Mouse (Mus musculus) naive thymus-derived CD4-positive, alpha-beta T cell, adult 5 months (primary cell): Measurements from ENCODE around the gene Oscar. TPM values are rescaled to one million over a fixed set of nuclear protein-coding genes. Genes with fewer than 3 reads are reported as not detected.

Experiments used
- polyA plus RNA-seq: library from polyadenylated mRNA; unstranded; fragments of 100-300 nt; shearing (Covaris generic); gene quantifications from one replicate; pipeline ENCODE4 v1.2.1, GENCODE M21; 2017

Oscar gene
- polyA plus RNA-seq = 0.19 TPM

GRCm38 (mm10) chr7:3616057-3616388, at the start of gene Oscar:
Gene Oscar (minus strand): TSS chr7:3616157.

GRCm38 (mm10) chr7:3665215-3666114, 49.5 kb upstream of the Oscar start, which contains the start of gene Leng1:
Gene Leng1 (minus strand): TSS chr7:3665840.

GRCm38 (mm10) chr7:3644672-3645487, 28.9 kb upstream of the Oscar start, which contains the start of gene Cnot3:
Gene Cnot3 (plus strand): TSS chr7:3645268.

GRCm38 (mm10) chr7:3629543-3630477, 13.9 kb upstream of the Oscar start, which contains the start of the genes Tfpt and Prpf31:
Gene Tfpt (minus strand): TSS chr7:3629929.
Gene Prpf31 (plus strand): TSS chr7:3629985.

GRCm38 (mm10) chr7:3617242-3617995, 1.5 kb upstream of the Oscar start, which contains the start of gene Ndufa3:
Gene Ndufa3 (plus strand): TSS chr7:3617373.

Other genes starting within 250 kb of the Oscar start
- gene Cacng8, start 225.5 kb downstream of the Oscar start, polyA plus RNA-seq = not detected
- gene Cacng6, start 192.0 kb downstream of the Oscar start, polyA plus RNA-seq = not detected
- not detected for gene Tarm1, start 113.5 kb downstream of the Oscar start, polyA plus RNA-seq
- 285 TPM for gene Ndufa3, start 1.2 kb upstream of the Oscar start, polyA plus RNA-seq
- gene Tfpt, start 13.8 kb upstream of the Oscar start, polyA plus RNA-seq = 26.4 TPM
- gene Prpf31, start 13.8 kb upstream of the Oscar start, polyA plus RNA-seq = 48.7 TPM
- 93.3 TPM for gene Cnot3, start 29.1 kb upstream of the Oscar start, polyA plus RNA-seq
- gene Leng1, start 49.7 kb upstream of the Oscar start, polyA plus RNA-seq = 28.2 TPM
- 4.5 TPM for gene Tmc4, start 61.4 kb upstream of the Oscar start, polyA plus RNA-seq
- 23.0 TPM for gene Tsen34, start 76.7 kb upstream of the Oscar start, polyA plus RNA-seq
- 86.5 TPM for gene Mboat7, start 77.4 kb upstream of the Oscar start, polyA plus RNA-seq
- 2,509 TPM for gene Rps9, start 87.8 kb upstream of the Oscar start, polyA plus RNA-seq
- gene Pirb, start 104.2 kb upstream of the Oscar start, polyA plus RNA-seq = 0.12 TPM
- gene Gm15448, start 209.5 kb upstream of the Oscar start, polyA plus RNA-seq = not detected
- gene Pira2, start 228.9 kb upstream of the Oscar start, polyA plus RNA-seq = not detected